Mouse (Mus musculus): Measurements from ENCODE around the gene Otud7b.

GRCm38 (mm10) chr3:96060146-96060545 lies 44.2 kb upstream of the Otud7b start:
- TF ChIP-seq POLR2A (IDR thresholded peaks at IDR 0.05; ENCODE audit: extremely low read depth, insufficient read depth, low read length) (no peak), CTCF (IDR thresholded peaks at IDR 0.05; ENCODE audit: low read depth, low read length) (no peak)
